Mouse (Mus musculus): ENCODE data around the gene Shmt2.

The Shmt2 gene

DNA sequence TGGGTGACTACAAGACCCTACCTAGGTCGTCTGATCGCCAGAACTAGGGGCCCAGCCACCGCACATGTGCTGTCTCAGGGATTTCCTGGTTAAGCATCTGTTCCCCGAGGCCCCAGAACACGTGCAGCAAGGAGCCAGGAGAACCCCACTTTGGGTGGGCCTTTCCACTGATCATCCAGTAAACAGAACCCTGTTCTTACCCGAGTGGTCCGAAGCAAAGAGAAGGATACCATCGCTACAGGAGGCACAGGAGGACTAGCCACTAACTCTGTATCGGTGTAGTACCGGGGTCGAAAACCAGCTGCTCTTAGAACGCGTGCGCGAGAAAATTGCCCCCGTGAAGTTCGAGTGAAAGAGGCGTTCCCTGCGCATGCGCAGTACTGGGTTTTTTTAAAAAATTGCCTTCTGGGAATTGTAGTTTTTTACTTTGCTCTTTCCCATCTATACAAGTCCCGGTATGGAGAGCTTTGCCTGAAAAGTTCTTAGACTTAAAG is at the start of gene Shmt2:
Gene Shmt2 (minus strand): TSS at position 357 of the 494 bp plus-strand sequence.
- peak; percentile 93 for DNase-seq (ENCODE audit: low read depth, low spot score)

DNA sequence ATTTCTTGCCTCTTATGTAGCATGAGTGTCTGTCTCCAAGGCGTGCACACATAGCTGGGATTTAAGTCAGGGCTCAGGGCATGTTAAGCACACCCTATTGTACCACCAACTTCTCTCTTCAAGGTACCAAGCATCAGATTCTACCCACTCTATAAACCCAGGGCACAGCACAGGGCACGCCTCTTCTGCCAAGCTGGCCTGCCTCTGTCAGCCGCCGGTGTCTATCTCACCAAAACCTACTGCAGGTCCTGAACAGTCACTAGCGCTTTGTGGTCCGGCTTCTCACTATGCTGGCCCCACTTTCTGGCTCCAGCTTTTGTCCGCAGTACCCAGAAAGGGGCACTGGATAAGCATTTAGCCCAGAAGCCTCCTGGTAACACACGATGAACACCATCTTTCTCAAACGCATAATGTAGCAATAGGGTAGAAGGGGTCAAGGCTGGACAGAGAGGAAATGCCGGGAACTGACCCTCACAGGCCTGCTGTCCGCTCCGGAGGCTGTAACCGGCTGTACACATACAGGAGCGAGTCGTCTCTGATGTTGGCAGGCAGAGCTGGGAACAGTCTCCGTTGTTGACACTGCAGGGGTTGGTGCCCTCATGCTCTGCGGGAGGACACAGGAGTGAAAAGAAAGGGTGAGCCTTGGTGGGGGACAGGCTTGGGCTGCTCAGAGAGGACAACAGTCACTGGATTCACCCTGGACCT is 48.8 kb upstream of the Shmt2 start:
- DNase-seq (ENCODE audit: low read depth, low spot score), result no peak

DNA sequence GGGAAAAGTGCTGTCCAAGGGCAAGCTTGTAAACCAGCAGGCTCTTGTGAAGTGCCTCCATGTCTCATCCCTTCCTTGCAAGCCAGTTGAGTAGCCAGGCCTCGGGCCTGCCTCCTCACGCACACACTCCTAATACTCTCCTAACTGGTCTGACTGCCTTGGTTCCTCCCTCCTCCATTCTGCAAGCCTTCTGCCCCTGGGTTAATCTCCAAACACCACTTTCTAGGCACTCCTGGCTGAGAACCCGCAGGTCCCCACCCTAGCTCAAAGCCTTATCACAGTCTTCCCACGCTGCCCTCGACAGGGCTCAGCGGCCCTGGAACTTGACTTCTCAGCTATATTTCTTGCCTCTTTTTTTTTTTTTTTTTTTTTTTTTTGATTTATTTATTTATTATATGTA is 48.1 kb upstream of the Shmt2 start:
- DNase-seq (ENCODE audit: low read depth, low spot score), result no peak

DNA sequence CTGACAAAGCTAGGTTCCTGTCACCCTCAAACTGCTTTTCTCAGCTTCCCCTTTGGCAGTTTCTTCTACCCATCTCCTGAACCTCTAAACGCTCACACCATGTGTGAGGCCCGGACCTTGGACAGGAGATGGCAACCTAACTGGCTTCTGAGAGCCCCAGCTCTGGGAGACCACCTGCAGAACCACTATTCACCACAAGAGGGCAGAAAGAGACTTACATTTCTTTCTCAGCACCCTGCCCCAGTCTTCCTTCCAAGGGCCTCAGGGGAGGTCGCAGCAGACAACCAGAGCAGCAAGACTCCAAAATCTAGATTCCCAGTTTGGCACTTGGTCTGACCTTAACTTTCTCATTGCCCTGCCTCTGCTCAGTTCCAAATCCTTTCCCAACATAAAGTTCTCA is 47.2 kb upstream of the Shmt2 start:
- peak; percentile 66 for DNase-seq (ENCODE audit: low read depth, low spot score)

DNA sequence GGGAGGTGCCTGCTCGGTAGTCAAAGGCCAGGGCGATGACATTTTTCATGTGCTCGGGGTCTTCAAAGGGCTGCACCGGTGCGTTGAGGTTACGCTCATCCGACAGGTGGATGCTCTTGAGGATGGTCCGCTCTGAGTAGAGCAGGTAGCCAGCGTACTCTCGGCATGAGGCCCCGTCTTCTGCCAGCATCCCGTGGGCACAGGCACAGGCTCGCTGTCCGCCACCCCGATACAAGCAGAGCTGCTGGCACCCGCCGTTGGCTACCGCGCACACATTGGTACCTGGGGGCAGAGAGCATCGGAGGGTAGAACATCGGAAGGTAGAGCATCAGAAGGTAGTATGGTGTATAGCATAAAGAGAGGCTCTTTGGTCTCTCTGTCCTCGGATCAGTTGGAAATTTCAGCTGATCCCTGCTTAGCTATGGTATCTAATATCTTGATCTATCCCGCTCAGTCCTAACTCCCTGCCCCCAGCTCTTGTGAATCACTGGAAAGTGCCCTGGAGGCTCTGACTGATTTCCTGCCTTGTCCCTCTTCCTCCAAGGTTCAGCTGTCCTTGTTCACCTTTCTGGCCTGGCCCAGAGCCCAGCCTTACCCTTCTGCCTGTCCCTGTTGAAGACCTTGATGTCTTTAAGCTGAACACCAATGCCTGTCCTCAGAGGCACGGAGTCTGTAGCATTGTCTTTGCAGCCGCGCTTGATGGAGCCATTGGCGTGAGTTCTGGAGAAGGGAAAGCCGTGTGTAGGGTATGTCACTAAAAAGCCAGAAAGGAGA is 44.5 kb upstream of the Shmt2 start:
- no peak for DNase-seq (ENCODE audit: low read depth, low spot score)

DNA sequence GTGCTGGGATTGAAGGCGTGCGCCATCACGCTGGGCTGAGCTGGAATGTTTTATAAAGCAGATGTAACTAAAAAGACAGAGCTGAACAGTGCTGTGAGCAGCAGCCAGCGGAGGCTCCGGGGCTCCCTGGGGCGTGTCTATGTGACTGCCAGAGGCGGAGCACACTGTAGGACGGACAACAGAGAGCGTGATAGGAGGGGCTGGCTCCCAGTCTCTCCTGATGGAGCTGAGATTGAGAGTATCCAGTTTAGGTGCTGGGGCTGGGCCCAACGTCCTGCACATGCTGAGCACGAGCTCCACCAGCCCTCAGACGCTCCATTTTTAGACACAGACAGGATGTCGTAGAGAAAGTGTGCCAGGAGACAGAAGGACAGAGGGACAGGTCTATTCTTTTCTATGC is 42.1 kb upstream of the Shmt2 start:
- no peak for DNase-seq (ENCODE audit: low read depth, low spot score)

DNA sequence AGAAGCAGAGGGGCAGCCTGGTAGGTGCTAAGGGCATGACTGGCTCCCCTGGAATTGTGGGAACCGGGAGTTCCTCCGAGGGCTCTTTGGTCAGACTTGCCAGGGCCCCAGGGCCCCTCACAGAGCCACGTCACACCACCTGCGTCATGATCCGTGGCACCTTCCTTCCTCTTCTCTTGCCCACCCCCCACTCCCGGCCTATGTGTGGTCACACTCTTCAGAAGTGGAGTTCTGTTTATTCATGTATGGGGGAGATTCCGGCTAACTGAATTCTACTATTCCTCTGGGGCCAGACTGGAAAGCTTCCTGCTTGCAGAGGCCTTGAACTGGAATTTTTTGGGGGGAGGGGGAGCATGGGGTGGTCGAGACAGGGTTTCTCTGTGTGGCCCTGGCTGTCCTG is 41.6 kb upstream of the Shmt2 start:
- DNase-seq (ENCODE audit: low read depth, low spot score), result no peak

DNA sequence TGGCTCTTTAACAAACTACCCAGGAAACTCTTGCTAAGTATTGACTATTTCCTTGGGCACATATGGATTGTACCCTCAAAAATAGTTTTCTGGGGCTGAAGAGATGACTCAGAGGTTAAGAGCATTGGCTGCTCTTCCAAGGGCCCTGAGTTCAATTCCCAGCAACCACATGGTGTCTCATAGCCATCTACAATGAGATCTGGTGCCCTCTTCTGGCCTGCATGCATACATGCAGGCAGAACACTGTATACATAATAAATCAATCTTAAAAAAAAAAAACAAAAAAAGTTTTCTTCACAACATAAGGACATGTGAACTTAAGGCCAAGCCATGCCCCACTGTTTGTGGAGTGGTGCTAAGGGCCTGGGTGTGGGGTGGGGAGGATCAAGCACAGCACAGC is 38.9 kb upstream of the Shmt2 start:
- no peak for DNase-seq (ENCODE audit: low read depth, low spot score)

DNA sequence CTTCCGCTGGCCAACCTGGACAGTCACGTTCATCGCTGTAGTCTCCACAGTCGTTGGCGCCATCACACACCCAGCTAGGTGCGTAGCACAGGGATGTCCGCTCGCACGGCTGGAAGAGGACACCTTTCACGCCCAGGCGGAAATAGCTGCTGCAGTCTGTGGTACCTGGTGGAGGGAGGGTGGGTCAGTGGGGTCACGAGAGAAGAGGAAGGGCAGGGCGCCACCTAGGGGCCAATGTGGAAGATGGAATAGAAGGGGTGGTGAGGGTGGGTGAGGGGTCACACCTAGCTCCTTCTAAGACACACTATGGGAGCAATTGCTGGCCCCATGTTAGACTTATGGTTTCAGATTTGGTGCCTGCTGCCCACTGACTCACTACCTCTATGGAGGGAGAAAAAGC is 35.2 kb upstream of the Shmt2 start:
- no peak for DNase-seq (ENCODE audit: low read depth, low spot score)

DNA sequence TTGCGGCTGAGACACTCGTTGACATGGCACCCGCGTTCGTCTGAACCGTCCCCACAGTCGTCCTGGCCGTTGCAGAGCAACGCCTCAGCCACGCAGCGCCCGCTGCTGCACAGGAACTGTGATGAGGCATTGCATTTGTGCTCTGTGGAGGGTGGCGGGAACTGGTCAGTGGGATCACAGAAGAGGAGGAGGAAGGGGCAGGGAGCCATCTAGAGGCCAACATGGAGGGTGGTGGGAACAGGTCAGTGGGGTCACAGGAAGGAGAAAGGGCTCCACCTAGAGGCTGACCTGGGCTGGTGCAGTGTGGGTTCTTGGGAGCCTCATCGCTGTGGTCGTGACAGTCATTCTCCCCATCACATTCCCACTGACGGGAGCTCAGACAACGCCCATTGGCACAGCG is 33.5 kb upstream of the Shmt2 start:
- DNase-seq (ENCODE audit: low read depth, low spot score), result no peak

DNA sequence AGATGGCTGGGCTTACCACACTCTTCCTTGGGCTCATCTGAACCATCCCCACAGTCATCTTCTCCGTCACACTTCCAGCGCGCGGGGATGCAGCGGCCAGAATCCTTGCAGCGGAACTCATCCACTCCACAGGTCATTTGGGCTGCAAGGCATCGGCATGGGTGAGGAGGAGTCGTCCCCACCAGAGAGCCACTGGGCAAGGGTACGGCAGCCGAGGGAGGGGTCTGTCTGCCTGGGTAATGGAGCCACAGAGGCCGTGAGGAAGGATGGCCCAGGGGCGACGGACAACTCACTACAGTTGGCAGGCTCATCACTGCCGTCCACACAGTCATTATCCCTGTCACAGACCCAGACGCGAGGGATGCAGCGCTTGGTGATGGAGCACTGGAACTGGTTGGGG is 27.6 kb upstream of the Shmt2 start:
- no peak for DNase-seq (ENCODE audit: low read depth, low spot score)

DNA sequence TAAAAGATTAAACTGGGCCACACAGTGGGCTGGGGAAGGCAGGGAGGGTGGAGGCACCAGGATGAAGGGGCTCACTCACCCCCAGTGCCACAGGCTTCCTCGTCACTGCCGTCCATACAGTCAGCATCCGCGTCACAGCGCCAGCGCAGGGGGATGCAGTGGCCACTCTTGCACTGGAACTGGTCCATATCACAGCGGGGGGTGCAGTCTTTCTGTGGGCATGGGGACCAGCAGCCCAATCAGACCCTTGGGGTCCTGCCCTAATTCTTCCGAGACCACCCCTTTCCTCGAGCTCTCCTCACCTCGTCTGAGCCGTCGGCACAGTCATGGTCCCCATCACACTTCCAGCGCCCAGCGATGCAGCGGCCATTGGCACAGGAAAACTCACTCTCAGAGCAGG is 26.0 kb upstream of the Shmt2 start:
- no peak for DNase-seq (ENCODE audit: low read depth, low spot score)

DNA sequence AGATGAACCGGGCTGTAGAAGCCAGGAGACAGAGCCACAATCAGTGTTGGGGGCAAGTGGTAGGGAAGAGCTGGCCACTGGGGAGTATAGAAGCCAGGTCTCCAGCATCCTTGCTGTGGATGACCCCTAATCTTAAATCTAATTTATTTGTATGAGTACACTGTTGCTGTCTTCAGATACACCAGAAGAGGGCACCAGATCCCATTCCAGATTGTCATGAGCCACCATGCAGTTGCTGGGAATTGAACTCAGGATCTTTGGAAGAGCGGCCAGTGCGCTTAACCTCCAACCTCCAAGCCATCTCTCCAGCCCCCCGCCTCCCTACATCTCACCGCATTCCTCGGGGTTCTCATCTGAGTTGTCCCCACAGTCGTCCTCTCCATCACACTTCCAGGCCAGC is 24.3 kb upstream of the Shmt2 start:
- no peak for DNase-seq (ENCODE audit: low read depth, low spot score)

DNA sequence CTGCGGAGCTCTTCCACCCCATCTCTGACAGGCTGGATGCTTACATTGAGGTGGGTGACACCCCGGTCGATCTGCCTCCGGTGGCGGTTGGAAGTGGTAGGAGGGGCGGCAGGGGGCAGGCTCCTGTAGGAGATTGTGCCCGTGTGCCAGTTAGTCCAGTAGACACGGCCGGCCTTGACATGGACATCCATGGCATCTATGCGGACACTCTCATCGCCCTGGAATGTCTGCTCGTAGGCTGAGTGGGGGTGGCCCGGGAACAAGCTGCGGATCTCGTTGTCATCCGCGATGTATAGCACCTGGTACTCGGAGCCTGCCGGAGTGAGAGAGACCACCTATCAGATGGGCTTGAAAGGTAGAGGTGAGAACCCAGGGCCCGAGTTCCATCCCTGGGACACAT is 22.1 kb upstream of the Shmt2 start:
- no peak for DNase-seq (ENCODE audit: low read depth, low spot score)

DNA sequence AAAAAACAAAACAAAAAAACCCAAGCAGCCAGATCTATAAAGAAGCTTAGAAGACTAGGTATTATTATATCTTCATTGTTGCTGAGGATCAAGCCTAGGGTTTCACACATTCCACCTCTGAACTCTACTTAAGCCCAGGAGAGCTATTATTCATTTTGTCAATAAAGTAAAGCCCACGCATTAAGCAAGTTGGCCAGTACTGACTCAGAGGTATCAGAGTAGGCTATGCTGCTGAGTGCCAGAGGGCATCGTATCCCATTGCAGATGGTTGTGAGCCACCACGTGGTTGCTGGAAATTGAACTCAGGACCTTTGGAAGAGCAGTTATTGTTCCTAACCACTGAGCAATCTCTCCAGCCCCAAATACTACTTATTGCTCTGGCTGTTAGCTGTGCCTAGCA is 21.7 kb upstream of the Shmt2 start:
- no peak for DNase-seq (ENCODE audit: low read depth, low spot score)

DNA sequence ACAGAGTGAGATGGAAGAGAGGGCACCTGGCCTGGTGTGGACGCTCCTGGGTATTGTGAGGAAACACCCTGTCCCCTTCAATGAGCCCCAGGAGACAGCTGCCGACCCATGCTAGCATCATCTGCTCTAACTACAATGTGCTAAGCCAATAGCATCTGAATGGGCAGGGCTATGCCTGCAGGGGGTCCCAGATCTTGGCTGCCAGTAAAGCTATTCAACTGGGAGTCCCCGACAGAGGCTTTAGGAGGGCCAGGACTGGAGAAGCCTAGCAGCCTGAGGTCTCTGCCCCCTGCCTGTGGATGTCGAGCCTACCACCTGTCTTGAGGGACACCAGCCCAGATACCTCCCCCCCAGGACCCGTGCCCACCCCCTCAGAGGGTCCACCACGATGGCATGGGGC is 20.5 kb upstream of the Shmt2 start:
- no peak for DNase-seq (ENCODE audit: low read depth, low spot score)

DNA sequence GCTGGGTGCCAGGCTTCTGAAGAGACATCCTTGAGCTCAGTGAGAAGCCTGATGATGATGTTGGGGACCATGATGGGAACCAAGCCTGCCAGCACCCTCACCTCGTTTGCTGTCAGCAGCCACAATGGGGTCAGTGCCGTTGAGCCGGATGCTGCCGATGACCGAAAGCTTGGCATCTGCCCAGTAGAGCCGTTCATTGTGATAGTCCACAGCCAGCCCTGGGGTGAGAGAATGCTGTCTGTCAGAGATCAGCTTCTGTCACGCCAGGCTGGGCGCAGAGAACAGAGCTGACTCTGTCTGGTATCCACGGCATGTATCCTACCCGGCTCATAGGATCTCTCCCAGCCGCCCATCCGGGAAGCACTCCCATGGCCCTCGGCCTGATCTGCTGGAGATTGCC is 19.8 kb upstream of the Shmt2 start:
- no peak for DNase-seq (ENCODE audit: low read depth, low spot score)

DNA sequence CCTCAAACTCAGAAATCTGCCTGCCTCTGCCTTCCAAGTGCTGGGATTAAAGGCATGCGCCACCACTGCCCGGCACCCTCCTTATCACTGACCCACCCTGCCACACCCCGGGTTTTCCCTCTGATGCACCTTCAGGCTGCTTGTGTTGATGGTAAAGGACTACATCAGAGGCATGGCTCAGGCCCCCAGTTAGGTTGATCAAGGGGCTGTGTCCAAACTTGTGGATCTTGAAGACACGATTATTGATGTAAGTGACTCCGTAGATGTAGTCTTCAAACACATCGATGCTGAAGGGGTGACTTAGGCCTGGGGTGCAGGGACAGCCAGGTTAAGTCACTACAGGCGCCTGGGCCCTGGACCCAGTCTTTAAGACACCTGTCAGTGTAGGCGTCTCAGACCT is 19.3 kb upstream of the Shmt2 start:
- no peak for DNase-seq (ENCODE audit: low read depth, low spot score)

DNA sequence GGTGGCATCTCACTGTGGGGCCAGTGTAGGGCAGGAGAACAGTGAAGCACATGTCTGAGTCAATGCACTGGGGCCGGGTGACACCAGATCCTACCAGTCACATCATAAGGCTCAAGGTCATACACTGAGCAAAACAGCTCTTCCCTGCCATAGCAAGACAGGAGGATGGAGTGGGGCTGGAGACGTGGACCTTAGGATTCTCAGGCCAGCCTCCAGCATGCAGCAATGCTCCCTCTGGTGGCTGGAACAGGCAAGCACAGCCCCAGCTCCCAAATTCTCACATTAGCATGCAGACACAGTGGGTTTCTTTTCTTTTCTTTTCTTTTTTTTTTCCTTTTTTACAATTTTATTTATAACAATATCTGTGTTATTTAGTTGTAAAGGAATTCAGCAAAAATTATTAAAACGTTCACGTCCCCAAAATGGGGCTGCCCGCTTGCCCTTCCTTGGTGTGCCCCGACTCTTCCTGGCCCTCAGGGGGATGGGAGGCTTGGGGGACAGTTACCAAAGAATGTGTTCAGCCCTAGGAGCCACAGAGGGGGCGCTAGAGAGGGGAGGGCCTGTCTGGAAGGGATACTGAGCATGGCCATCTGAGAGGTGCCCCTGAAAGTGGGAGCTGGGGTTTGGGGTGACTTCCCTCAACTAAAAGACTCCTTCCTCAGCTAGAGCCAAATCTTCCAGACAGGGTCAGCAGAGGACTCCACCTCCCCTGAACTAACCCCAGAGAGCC is 15.8 kb upstream of the Shmt2 start:
- peak; percentile 66 for DNase-seq (ENCODE audit: low read depth, low spot score)

DNA sequence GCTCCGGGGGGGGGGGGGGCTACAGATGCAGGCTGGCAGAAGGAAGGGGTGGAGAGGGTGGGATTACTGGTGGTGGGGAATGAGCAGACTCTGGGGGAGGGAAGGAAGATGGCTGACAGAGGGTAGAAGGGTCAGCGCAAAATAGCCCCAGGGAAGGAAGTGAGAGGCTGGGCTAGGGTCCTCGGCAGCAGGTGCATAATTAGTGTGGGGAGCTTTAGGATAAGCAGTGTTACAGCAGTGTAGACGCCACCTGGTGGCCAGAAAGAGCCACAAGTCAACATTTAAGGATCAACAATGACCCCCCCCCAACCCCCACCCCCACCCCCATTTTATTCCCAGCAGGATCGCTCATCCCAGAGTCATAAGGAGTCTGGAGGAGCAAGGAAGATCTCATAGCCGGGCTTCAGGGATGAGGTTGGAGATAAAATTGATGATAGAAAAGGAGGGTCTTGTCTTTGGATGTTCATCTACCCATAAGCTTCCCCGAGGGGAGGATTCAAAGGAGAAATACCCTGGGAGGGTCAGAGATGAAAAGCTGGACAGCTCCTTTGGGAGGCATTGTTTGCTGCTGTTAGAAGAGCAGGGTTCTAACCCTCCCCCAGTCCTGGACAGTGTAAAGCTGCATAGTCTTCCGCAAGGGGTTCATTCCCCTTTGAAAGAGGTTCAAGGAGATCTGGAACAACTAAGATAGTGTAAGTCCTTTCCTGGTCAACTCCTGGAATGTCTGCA is 14.5 kb upstream of the Shmt2 start:
- DNase-seq (ENCODE audit: low read depth, low spot score), result no peak

DNA sequence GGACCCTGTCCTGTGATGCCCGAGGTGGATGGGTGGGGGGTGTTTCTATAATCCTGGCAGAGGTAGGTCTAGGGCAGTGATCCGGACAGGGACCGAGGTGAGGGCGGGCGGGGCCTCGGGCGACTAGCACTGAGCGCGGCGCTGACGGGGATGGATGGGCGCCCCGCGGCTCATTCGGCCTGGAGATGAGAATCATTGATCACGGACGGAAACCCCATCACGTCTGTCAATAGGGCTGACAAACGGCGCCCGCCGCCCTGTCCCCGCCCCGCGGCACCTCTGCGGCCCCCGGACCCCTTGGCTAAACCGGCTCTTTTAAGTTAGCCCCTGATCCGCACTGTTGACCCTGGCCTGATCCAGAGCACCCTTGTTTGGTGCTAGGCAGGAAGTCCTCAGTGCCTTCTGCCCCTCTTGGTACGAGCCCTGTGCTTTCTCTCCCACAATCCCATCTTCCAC is 12.7 kb upstream of the Shmt2 start:
- no peak for DNase-seq (ENCODE audit: low read depth, low spot score)

Measured in embryo, embryonic 11.5 days (tissue).